Mouse (Mus musculus): ENCODE results near the gene Gm17606. TPM values are rescaled to one million over a fixed set of nuclear protein-coding genes. Genes with fewer than 3 reads are reported as not detected.

Gene Gm17606
- total RNA-seq, 2 experiments from 2014 or later = not detected

Small RNAs within 50 kb of the gene (microRNA-seq; reads per million reads assigned to microRNA genes)
- gene Mir686 (not detected), gene Mir6948 (not detected)

Other genes with a start within 250 kb of the Gm17606 start
- 1 to 10 TPM; 7.7 to 7.9 TPM for gene Slc7a7, start 223.2 kb upstream of the Gm17606 start, total RNA-seq (2021)
- 100 to 1,000 TPM; 114 to 121 TPM for gene Mrpl52, start 214.0 kb upstream of the Gm17606 start, total RNA-seq (2021)
- 10 to 100 TPM; 16.5 to 23.6 TPM for gene Mmp14, start 209.3 kb upstream of the Gm17606 start, total RNA-seq (2021)
- 10 to 100 TPM; 53.9 to 59.8 TPM for gene Lrp10, start 176.8 kb upstream of the Gm17606 start, total RNA-seq (2021)
- not detected for gene Rem2, start 164.9 kb upstream of the Gm17606 start, total RNA-seq (2021)
- gene Prmt5, start 123.4 kb upstream of the Gm17606 start, total RNA-seq (2021) = 10 to 100 TPM; 30.3 to 31.7 TPM
- 1 to 10 TPM; 3.2 to 3.6 TPM for gene Haus4, start 86.3 kb upstream of the Gm17606 start, total RNA-seq (2021)
- gene Ajuba, start 63.4 kb upstream of the Gm17606 start, total RNA-seq (2021) = 1 to 10 TPM; 6.0 to 6.5 TPM
- 1 to 10 TPM; 3.7 to 4.0 TPM for gene 4931414P19Rik, start 35.0 kb upstream of the Gm17606 start, total RNA-seq (2021)
- 100 to 1,000 TPM; 195 to 201 TPM for gene Psmb5, start 22.9 kb upstream of the Gm17606 start, total RNA-seq (2021)
- gene Psmb11, start 19.5 kb upstream of the Gm17606 start, total RNA-seq (2021) = not detected
- gene Cdh24, start 412 bp downstream of the Gm17606 start, total RNA-seq (2021) = under 1 TPM; 0.31 to 0.39 TPM
- gene 1700123O20Rik, start 45.3 kb downstream of the Gm17606 start, total RNA-seq (2021) = 10 to 100 TPM; 15.5 to 16.0 TPM
- gene Acin1, start 46.0 kb downstream of the Gm17606 start, total RNA-seq (2021) = 10 to 100 TPM; 78.7 to 80.9 TPM
- gene Gm29776, start 57.9 kb downstream of the Gm17606 start, total RNA-seq (2021) = not detected
- gene Cebpe, start 71.2 kb downstream of the Gm17606 start, total RNA-seq (2021) = not detected
- gene Slc7a8, start 141.0 kb downstream of the Gm17606 start, total RNA-seq (2021) = 1 to 10 TPM; 2.4 to 2.8 TPM
- not detected for gene Rnf212b, start 173.2 kb downstream of the Gm17606 start, total RNA-seq (2021)
- gene Homez, start 230.0 kb downstream of the Gm17606 start, total RNA-seq (2021) = 1 to 10 TPM; 4.7 to 7.3 TPM
- 1 to 10 TPM; 3.0 to 3.6 TPM for gene Ppp1r3e, start 236.6 kb downstream of the Gm17606 start, total RNA-seq (2021)
- gene Bcl2l2, start 242.4 kb downstream of the Gm17606 start, total RNA-seq (2021) = 10 to 100 TPM; 39.7 to 40.3 TPM
- 1 to 10 TPM; 4.5 to 6.8 TPM for gene Gm20521, start 242.5 kb downstream of the Gm17606 start, total RNA-seq (2021)